Mouse (Mus musculus) forebrain, embryonic 10.5 days (tissue): ENCODE data around the gene Mast4. TPM values are rescaled to one million over a fixed set of nuclear protein-coding genes. Genes with fewer than 3 reads are reported as not detected.
A peak's percentile ranks its signal among the peaks of the same experiment; 100 is the strongest.

Experiments
- DNase-seq: peaks from one replicate; pipeline ENCODE4 v3.0.0-alpha.2; 2017; ENCODE audit warnings: low spot score; ENCODE audit errors: extremely low spot score
- H3K27ac ChIP-seq: fragments of 300-500 bp; sonication (generic); 2 replicates; pipeline ENCODE4 v1.5.1; 2016; ENCODE audit warnings: mild to moderate bottlenecking
- H3K27me3 ChIP-seq: fragments of 300-500 bp; sonication (generic); 2 replicates; pipeline ENCODE4 v1.6.1; 2016; ENCODE audit warnings: mild to moderate bottlenecking; ENCODE audit not compliant: poor library complexity, severe bottlenecking
- H3K36me3 ChIP-seq: fragments of 300-500 bp; sonication (generic); replicated peaks from 2 replicates; pipeline ENCODE4 v1.6.1; 2016; ENCODE audit warnings: mild to moderate bottlenecking, moderate library complexity
- H3K4me1 ChIP-seq: fragments of 300-500 bp; sonication (generic); 2 replicates; pipeline ENCODE4 v1.6.1; 2016
- H3K4me3 ChIP-seq: fragments of 300-500 bp; sonication (generic); 2 replicates; pipeline ENCODE4 v1.5.1; 2016; ENCODE audit warnings: mild to moderate bottlenecking, moderate library complexity
- H3K9me3 ChIP-seq: fragments of 300-500 bp; sonication (generic); 2 replicates; pipeline ENCODE4 v1.6.1; 2016; ENCODE audit warnings: mild to moderate bottlenecking, moderate library complexity
- WGBS: fragments of 180-500 bp; shearing (Covaris S2); methylation state at CpG from one replicate; pipeline ENCODE4 v1.1.7; 2016; 5-methylcytosine and 5-hydroxymethylcytosine counted together
- polyA plus RNA-seq: library from polyadenylated mRNA; unstranded; fragments of >200 nt; fragmentation: Nextera tagmentation; extraction: Ambion mirVana; gene quantifications from 2 replicates; pipeline ENCODE4 v1.2.1, GENCODE M21; 2016

Mast4 gene
- polyA plus RNA-seq, 1 experiment from 2014 or later = 18.3 TPM

GRCm38 (mm10) chr13:102903689-102904088 is 430.6 kb downstream of the Mast4 start:
- DNase-seq = no peak
- 84% methylated on average over 4 of the region's 4 CpGs for WGBS
- Histone ChIP-seq H3K4me1 (peaks cover 56% of the 10 kb centered on the region), H3K27ac (no peak overlapping the region), H3K27me3 (no peaks in the 10 kb centered on the region), H3K4me3 (peak overlapping the region; percentile 37), H3K36me3 (no peaks in the 10 kb centered on the region), H3K9me3 (no peaks in the 10 kb centered on the region)

DNA sequence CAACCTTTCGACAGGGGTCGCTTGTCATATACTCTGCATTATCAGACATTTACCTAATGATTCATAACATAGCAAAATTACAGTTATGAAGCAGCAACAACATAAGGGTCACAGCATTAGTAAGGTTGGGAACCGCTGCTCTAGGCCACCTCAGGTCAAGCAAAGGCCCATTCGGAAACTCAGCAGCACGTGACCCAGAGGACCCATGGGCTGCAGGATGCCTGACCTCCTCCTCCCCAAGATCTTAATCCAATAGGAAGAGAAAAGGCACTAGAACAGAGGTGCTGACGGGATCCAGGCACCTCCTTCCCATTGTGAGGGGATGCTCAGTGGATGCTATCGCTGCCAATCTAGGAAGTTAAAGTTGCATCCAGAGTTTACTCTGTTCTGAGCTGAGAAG is 432.2 kb downstream of the Mast4 start:
- WGBS = 74% methylated on average over 7 of the region's 7 CpGs
- Histone ChIP-seq H3K36me3 (no peaks in the 10 kb centered on the region), H3K27ac (no peak overlapping the region), H3K4me1 (peaks cover 68% of the 10 kb centered on the region), H3K4me3 (no peak overlapping the region), H3K9me3 (no peaks in the 10 kb centered on the region), H3K27me3 (no peaks in the 10 kb centered on the region)
- no peak for DNase-seq

DNA sequence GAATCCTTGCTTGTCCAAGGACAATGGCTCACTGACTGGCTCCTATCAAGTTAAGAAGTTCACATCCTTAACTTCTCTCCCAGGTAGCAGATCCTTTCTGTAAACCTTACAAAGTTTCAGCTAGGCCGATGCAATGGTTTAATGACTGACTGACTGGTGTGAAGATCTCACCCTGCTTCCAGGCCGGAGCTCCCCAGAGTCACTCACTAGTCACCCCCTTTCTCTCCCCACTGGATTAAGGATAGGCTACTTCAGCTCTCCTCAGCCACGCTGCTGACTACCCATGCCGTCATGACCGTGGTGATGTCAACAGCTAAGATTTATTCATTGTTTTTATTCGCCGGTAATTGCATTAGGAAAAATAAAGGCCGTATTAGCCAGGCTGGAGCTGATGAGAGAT is 433.8 kb downstream of the Mast4 start:
- DNase-seq = no peak
- Histone ChIP-seq H3K27me3 (no peaks in the 10 kb centered on the region), H3K4me3 (no peak overlapping the region), H3K36me3 (no peaks in the 10 kb centered on the region), H3K9me3 (no peaks in the 10 kb centered on the region), H3K27ac (no peak overlapping the region), H3K4me1 (peaks cover 84% of the 10 kb centered on the region)
- WGBS = 85% methylated on average over 8 of the region's 8 CpGs

DNA sequence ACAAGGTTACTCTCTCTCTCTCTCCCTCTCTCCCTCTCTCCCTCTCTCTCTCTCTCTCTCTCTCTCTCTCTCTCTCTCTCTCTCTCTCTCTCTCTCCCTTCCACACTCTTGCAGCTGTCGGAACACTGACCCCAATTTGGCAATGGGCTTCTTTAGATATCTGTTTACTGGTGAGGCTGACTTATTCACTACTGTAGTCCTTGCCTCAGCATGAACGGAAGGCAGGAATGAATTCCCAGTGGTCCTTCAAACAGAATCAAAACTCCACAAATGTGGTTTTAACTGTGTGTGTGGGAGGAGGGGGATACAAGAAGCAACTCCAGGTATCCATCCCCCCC is 434.2 kb downstream of the Mast4 start:
- H3K27me3 ChIP-seq = no peaks in the 10 kb centered on the region
- H3K27ac ChIP-seq = no peak overlapping the region
- 68% methylated on average over 2 of the region's 2 CpGs for WGBS
- no peaks in the 10 kb centered on the region for H3K36me3 ChIP-seq
- peaks cover 85% of the 10 kb centered on the region for H3K4me1 ChIP-seq
- no peaks in the 10 kb centered on the region for H3K9me3 ChIP-seq
- H3K4me3 ChIP-seq = no peak overlapping the region
- DNase-seq = no peak

GRCm38 (mm10) chr13:102899253-102900082 is 434.8 kb downstream of the Mast4 start:
- DNase-seq = no peak
- H3K4me3 ChIP-seq = no peak overlapping the region
- no peaks in the 10 kb centered on the region for H3K27me3 ChIP-seq
- WGBS = 78% methylated on average over 9 of the region's 9 CpGs
- H3K36me3 ChIP-seq = no peaks in the 10 kb centered on the region
- peak overlapping the region; percentile 53; the same call in 1 of the 2 replicates for H3K27ac ChIP-seq
- no peaks in the 10 kb centered on the region for H3K9me3 ChIP-seq
- H3K4me1 ChIP-seq = peaks cover 87% of the 10 kb centered on the region

GRCm38 (mm10) chr13:102898374-102899131 is 435.7 kb downstream of the Mast4 start:
- Histone ChIP-seq H3K27ac (peak overlapping the region; percentile 53; the same call in 1 of the 2 replicates), H3K9me3 (no peaks in the 10 kb centered on the region), H3K4me3 (no peak overlapping the region), H3K36me3 (no peaks in the 10 kb centered on the region), H3K27me3 (no peaks in the 10 kb centered on the region), H3K4me1 (peaks cover 87% of the 10 kb centered on the region)
- no peak for DNase-seq
- WGBS = 64% methylated on average over 15 of the region's 15 CpGs

GRCm38 (mm10) chr13:102896322-102896721 is 438.0 kb downstream of the Mast4 start:
- Histone ChIP-seq H3K4me3 (no peak overlapping the region), H3K27me3 (no peaks in the 10 kb centered on the region), H3K27ac (no peak overlapping the region), H3K4me1 (peaks cover 79% of the 10 kb centered on the region), H3K36me3 (no peaks in the 10 kb centered on the region), H3K9me3 (no peaks in the 10 kb centered on the region)
- DNase-seq = no peak

DNA sequence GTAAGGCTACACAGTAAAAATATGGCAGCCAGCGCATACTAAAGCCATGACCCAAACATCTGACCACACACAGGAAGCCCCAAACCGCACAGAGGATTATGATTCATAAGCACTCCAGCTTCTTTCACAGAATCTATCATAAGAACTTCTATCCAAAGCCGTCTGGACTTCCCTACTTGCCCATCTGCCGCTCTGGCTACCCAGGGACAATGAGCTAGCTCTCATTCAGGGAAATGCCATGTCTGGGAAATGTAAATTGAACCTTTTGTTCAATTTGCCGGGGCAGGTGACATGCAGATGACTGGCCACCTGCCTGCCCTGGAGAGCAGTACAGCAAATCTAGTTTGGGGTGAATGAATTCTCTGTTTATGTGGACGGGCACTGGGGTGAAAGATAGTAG is 438.4 kb downstream of the Mast4 start:
- WGBS = 65% methylated on average over 6 of the region's 6 CpGs
- no peak overlapping the region for H3K4me3 ChIP-seq
- DNase-seq = no peak
- H3K27ac ChIP-seq = no peak overlapping the region
- no peaks in the 10 kb centered on the region for H3K36me3 ChIP-seq
- H3K27me3 ChIP-seq = no peaks in the 10 kb centered on the region
- no peaks in the 10 kb centered on the region for H3K9me3 ChIP-seq
- H3K4me1 ChIP-seq = peaks cover 74% of the 10 kb centered on the region

GRCm38 (mm10) chr13:102894287-102895234 is 439.7 kb downstream of the Mast4 start:
- Histone ChIP-seq H3K27me3 (no peaks in the 10 kb centered on the region), H3K4me3 (no peak overlapping the region), H3K9me3 (no peaks in the 10 kb centered on the region), H3K4me1 (peaks cover 61% of the 10 kb centered on the region), H3K36me3 (no peaks in the 10 kb centered on the region), H3K27ac (no peak overlapping the region)
- 47% methylated on average over 15 of the region's 15 CpGs for WGBS
- DNase-seq = no peak

DNA sequence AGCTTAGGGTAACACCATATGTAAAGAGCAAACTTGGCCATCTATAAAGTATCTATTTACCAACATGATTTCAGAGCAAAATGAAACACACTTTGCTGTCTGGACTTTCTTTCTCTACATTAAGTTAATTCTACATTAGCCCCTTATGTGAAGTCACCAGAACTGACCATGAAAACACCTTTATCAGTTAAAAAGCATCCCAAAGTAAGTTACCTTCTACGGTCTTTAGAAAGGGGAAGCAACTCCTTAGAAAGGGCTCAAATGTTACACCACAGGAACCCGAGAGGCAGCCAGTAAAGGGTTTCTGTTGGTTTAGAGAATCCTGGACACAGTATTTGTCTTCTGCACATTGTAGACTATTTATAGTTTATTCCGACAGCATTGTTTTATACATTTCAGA is 441.5 kb downstream of the Mast4 start:
- no peak overlapping the region for H3K27ac ChIP-seq
- no peaks in the 10 kb centered on the region for H3K9me3 ChIP-seq
- no peak for DNase-seq
- H3K36me3 ChIP-seq = no peaks in the 10 kb centered on the region
- WGBS = 90% methylated on average over 3 of the region's 3 CpGs
- peaks cover 57% of the 10 kb centered on the region for H3K4me1 ChIP-seq
- no peak overlapping the region for H3K4me3 ChIP-seq
- H3K27me3 ChIP-seq = no peaks in the 10 kb centered on the region

DNA sequence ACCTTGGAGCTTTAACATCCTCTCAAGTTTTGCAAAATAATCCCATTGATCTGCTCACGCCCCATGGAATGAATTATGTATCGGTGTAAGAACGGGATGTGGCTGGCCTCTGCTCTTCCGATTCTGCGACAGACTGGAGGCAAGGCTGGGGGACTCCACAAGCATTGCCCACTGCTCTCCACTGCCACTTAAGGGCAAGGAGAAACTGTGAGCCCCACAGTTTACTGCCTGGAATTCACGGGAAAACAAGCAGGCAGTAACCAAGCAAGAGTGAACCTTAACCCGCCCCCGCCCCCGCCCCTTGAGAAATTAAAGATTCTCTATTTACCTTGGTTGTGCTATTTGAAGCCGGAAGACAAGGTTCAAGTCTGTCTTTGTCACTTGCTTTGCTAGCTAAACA is 444.3 kb downstream of the Mast4 start:
- Histone ChIP-seq H3K4me1 (peaks cover 29% of the 10 kb centered on the region), H3K36me3 (no peaks in the 10 kb centered on the region), H3K9me3 (no peaks in the 10 kb centered on the region), H3K27ac (no peak overlapping the region), H3K27me3 (no peaks in the 10 kb centered on the region), H3K4me3 (no peak overlapping the region)
- DNase-seq = no peak
- WGBS = 91% methylated on average over 10 of the region's 10 CpGs

- Histone ChIP-seq H3K9me3 (no peaks in the 10 kb centered on the region), H3K27ac (no peak overlapping the region)
- DNase-seq = no peak
Observed at GRCm38 (mm10) chr13:102889537-102889936, 444.8 kb downstream of the Mast4 start.

More at GRCm38 (mm10) chr13:102889537-102889936, 444.8 kb downstream of the Mast4 start:
- H3K36me3 ChIP-seq = no peaks in the 10 kb centered on the region
- peaks cover 25% of the 10 kb centered on the region for H3K4me1 ChIP-seq
- no peaks in the 10 kb centered on the region for H3K27me3 ChIP-seq
- H3K4me3 ChIP-seq = no peak overlapping the region
- WGBS = 90% methylated on average over 13 of the region's 13 CpGs
